8 mouse cellular contexts compared by ENCODE assay signal in genomic region chr3:57846662-57846911, GRCm38 (mm10). TPM values are rescaled to one million over a fixed set of nuclear protein-coding genes. Genes with fewer than 3 reads are reported as not detected.
DNase-seq lines count a peak whose midpoint lies in the region; ATAC-seq and TF ChIP-seq lines count a peak whose summit lies in the region.

No protein-coding gene starts in this region.

- under 1% methylated on average over 9 of the region's 9 CpGs for WGBS in kidney, postnatal 0 days
- under 1% methylated on average over 9 of the region's 9 CpGs for WGBS in hindbrain, embryonic 12.5 days
- WGBS in midbrain, embryonic 16.5 days, result 0% methylated on average over 9 of the region's 9 CpGs

- H3K9me3 ChIP-seq in kidney, postnatal 0 days (replicated peaks; ENCODE audit: low read length), result no peaks in the 10 kb centered on the region
- H3K9me3 ChIP-seq in hindbrain, embryonic 12.5 days (replicated peaks), result no peaks in the 10 kb centered on the region
- H3K9me3 ChIP-seq in midbrain, embryonic 16.5 days (replicated peaks; ENCODE audit: control insufficient read depth, low read length, poor library complexity, severe bottlenecking), result no peaks in the 10 kb centered on the region

- H3K27me3 ChIP-seq in kidney, postnatal 0 days (ENCODE audit: insufficient read depth, low read length), result no peaks in the 10 kb centered on the region
- no peaks in the 10 kb centered on the region for H3K27me3 ChIP-seq in hindbrain, embryonic 12.5 days
- H3K27me3 ChIP-seq in midbrain, embryonic 16.5 days (ENCODE audit: control insufficient read depth, insufficient read depth, low read depth, low read length), result no peaks in the 10 kb centered on the region

- peak overlapping the region; percentile 99 for H3K4me3 ChIP-seq in kidney, postnatal 0 days (replicated peaks; ENCODE audit: low read depth, low read length)
- H3K4me3 ChIP-seq in hindbrain, embryonic 12.5 days, result peak overlapping the region; percentile 94
- peak overlapping the region; percentile 71 for H3K4me3 ChIP-seq in midbrain, embryonic 16.5 days (ENCODE audit: low read depth, low read length)

- DNase-seq in kidney, postnatal 0 days (ENCODE audit: low spot score), result peak; percentile 76
- no peak for DNase-seq in kidney, postnatal 36 days
- peak; percentile 43 for DNase-seq in adipocyte (ENCODE audit: low spot score)
- DNase-seq in adrenal gland, postnatal 25 days, result no peak
- no peak for DNase-seq in layer of hippocampus, postnatal 10 days (ENCODE audit: low spot score in 2 of 2)
- DNase-seq in left cerebral cortex, postnatal 10 days (ENCODE audit: extremely low spot score in 1 of 2, low spot score in 2 of 2), result no peak

- peak overlapping the region; percentile 91 for H3K9ac ChIP-seq in kidney, postnatal 0 days (ENCODE audit: low read depth, low read length)
- peak overlapping the region; percentile 98 for H3K9ac ChIP-seq in hindbrain, embryonic 12.5 days
- H3K9ac ChIP-seq in midbrain, embryonic 16.5 days (ENCODE audit: low read depth, low read length), result peak overlapping the region; percentile 100

- peak overlapping the region; percentile 83 for H3K4me2 ChIP-seq in kidney, postnatal 0 days (ENCODE audit: low read length)
- peak overlapping the region; percentile 53 for H3K4me2 ChIP-seq in hindbrain, embryonic 12.5 days (replicated peaks)
- peak overlapping the region; percentile 63 for H3K4me2 ChIP-seq in midbrain, embryonic 16.5 days (ENCODE audit: low read length)

- peak overlapping the region; percentile 90 for H3K27ac ChIP-seq in kidney, postnatal 0 days
- H3K27ac ChIP-seq in hindbrain, embryonic 12.5 days, result peak overlapping the region; percentile 100
- peak overlapping the region; percentile 97 for H3K27ac ChIP-seq in midbrain, embryonic 16.5 days (ENCODE audit: low read length)

- intact Hi-C loops in left cerebral cortex, postnatal 10 days (cut with DNase I), result loop anchor here (1.0 to 10.0 kb wide), 4 partner anchors 66 to 570 kb away; no protein-coding TSS in a partner anchor

- no peak for TF ChIP-seq CTCF in kidney, postnatal 0 days (IDR thresholded peaks at IDR 0.05; ENCODE audit: low read depth)

- H3K36me3 ChIP-seq in kidney, postnatal 0 days (ENCODE audit: insufficient read depth, low read length), result peaks cover 4% of the 10 kb centered on the region; the same call in 1 of the 2 replicates
- peaks cover 20% of the 10 kb centered on the region for H3K36me3 ChIP-seq in hindbrain, embryonic 12.5 days
- H3K36me3 ChIP-seq in midbrain, embryonic 16.5 days (ENCODE audit: control insufficient read depth, insufficient read depth, low read length), result peaks cover 18% of the 10 kb centered on the region

- ATAC-seq in kidney, postnatal 0 days (replicated peaks; ENCODE audit: low FRiP score, low read depth), result no peak
- no peak for ATAC-seq in hindbrain, embryonic 12.5 days (ENCODE audit: low FRiP score)
- peak; percentile 1; the same call in 1 of the 2 replicates for ATAC-seq in midbrain, embryonic 16.5 days

- no peaks in the 10 kb centered on the region for H3K4me1 ChIP-seq in kidney, postnatal 0 days (replicated peaks; ENCODE audit: insufficient read depth, low read length)
- peaks cover 12% of the 10 kb centered on the region for H3K4me1 ChIP-seq in hindbrain, embryonic 12.5 days
- peaks cover 27% of the 10 kb centered on the region for H3K4me1 ChIP-seq in midbrain, embryonic 16.5 days (ENCODE audit: control insufficient read depth, insufficient read depth, low read length)

RNA-seq across cellular contexts. Expression of gene Pfn2, which starts 1.3 kb away (rescaled TPM):
- 206 and 212 TPM in 2 replicates for polyA plus RNA-seq in kidney, postnatal 0 days (2015; fragmentation: Nextera tagmentation; extraction: Ambion mirVana)
- polyA plus RNA-seq in hindbrain, embryonic 12.5 days (2016; fragmentation: Nextera tagmentation; extraction: Ambion mirVana), result 402 and 407 TPM in 2 replicates
- polyA plus RNA-seq in midbrain, embryonic 16.5 days (2015; fragmentation: Nextera tagmentation; extraction: Ambion mirVana), result 688 and 753 TPM in 2 replicates
- total RNA-seq in adrenal gland, postnatal 25 days (2021), result 47.4 and 53.1 TPM in 2 replicates
- 100 to 1,000 TPM; 528 to 569 TPM for total RNA-seq in layer of hippocampus, postnatal 10 days (2021)
- 100 to 1,000 TPM; 556 to 568 TPM for total RNA-seq in left cerebral cortex, postnatal 10 days (2021)

Comparison
In these comparisons a context has a peak if more than half of its experiments do, and no peak if none do; other contexts are left out.
1. DNase-seq: peak in kidney, postnatal 0 days (single experiment) and adipocyte (single experiment); none in kidney, postnatal 36 days (0 of 2), adrenal gland, postnatal 25 days (single experiment), layer of hippocampus, postnatal 10 days (0 of 2) and left cerebral cortex, postnatal 10 days (0 of 2).
2. Peak in every context shown above with its lines, with median percentiles within 50 percentile points of each other: H3K27ac ChIP-seq, H3K4me2 ChIP-seq, H3K4me3 ChIP-seq and H3K9ac ChIP-seq.